Comparison of ENCODE assay signal across 28 mouse cellular contexts in the genomic region with DNA sequence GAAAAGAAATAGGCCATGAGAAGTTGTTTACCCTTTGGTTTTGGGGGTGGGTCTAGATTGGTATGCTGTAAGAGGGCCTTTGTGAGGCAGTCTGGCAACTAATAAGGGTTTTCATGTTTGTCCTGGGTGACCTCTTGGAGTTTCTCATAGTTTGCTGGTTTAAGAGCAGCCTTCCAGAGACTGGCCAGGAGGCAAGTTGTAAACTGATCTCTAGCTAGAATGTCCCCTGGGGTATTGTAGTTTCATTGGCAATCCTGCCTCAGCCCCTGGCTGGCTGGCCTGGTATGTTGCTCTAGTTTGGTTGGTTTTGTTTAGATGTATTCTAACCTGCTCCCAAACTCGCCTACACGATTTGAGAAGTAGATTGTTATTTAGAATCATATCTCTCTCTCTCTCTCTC.
DNase-seq lines count a peak whose midpoint lies in the region; ATAC-seq and TF ChIP-seq lines count a peak whose summit lies in the region.
"Had no signal": no experiment of that assay in that cellular context is flagged by ENCODE, and none has a peak within 500 bp of the region (broad histone marks: within the 10 kb centered on the region; RNA-seq: fewer than 3 reads in every experiment).

No protein-coding gene starts in this region.

- intact Hi-C loops in gastrocnemius, adult 2 months (cut with DNase I), result no loop called here

- DNase-seq in gastrocnemius, adult 2 months, result peak; percentile 17
- no peak for DNase-seq in gastrocnemius, adult 18-20 months (ENCODE audit: low spot score)
- DNase-seq in midbrain, embryonic 11.5 days (ENCODE audit: low spot score, missing footprints), result peak; percentile 31
- DNase-seq in midbrain, embryonic 14.5 days, result no peak
- DNase-seq in fibroblast of lung, adult 2 months (ENCODE audit: low read depth), result peak; percentile 89
- DNase-seq in liver, result no peak
- DNase-seq in layer of hippocampus, adult 2 months (ENCODE audit: low spot score in 2 of 2), result no peak
- DNase-seq: B cell, adult 2 months; cerebellum, adult 11 months; cerebellum, postnatal 14 days; embryo, embryonic 11 days; heart, postnatal 4 days; kidney, postnatal 4 days; lung, adult 18-20 months; lung, postnatal 10 days; spleen, adult 18-20 months had no signal

- no peak for TF ChIP-seq CTCF in gastrocnemius, adult 2 months (IDR thresholded peaks at IDR 0.05)
- TF ChIP-seq CTCF in layer of hippocampus, adult 2 months (conservative IDR thresholded peaks at IDR 0.05), result no peak

- H3K9me3 ChIP-seq in midbrain, embryonic 11.5 days (ENCODE audit: control insufficient read depth, low read length), result no peaks in the 10 kb centered on the region
- no peaks in the 10 kb centered on the region for H3K9me3 ChIP-seq in midbrain, embryonic 14.5 days (ENCODE audit: control insufficient read depth, low read length)
- H3K9me3 ChIP-seq: forebrain, embryonic 10.5 days; G1E; heart, embryonic 15.5 days; intestine, embryonic 15.5 days; liver, embryonic 12.5 days; midbrain, embryonic 10.5 days; neural tube, embryonic 15.5 days had no signal

- no peak overlapping the region for H3K27ac ChIP-seq in gastrocnemius, adult 2 months
- H3K27ac ChIP-seq in midbrain, embryonic 11.5 days (ENCODE audit: low read depth, low read length), result no peak overlapping the region
- H3K27ac ChIP-seq in midbrain, embryonic 14.5 days (replicated peaks; ENCODE audit: low read depth, low read length), result no peak overlapping the region
- H3K27ac ChIP-seq in layer of hippocampus, adult 2 months, result no peak overlapping the region
- H3K27ac ChIP-seq: forebrain, embryonic 10.5 days; heart, embryonic 15.5 days; intestine, embryonic 15.5 days; left cerebral cortex, adult 2 months; liver, embryonic 12.5 days; midbrain, embryonic 10.5 days; neural tube, embryonic 15.5 days had no signal

- no peaks in the 10 kb centered on the region for H3K36me3 ChIP-seq in midbrain, embryonic 11.5 days (ENCODE audit: control insufficient read depth, insufficient read depth, low read length)
- H3K36me3 ChIP-seq in midbrain, embryonic 14.5 days (ENCODE audit: control insufficient read depth, insufficient read depth, low read length), result no peaks in the 10 kb centered on the region
- H3K36me3 ChIP-seq: forebrain, embryonic 10.5 days; G1E; heart, embryonic 15.5 days; intestine, embryonic 15.5 days; liver, embryonic 12.5 days; midbrain, embryonic 10.5 days; neural tube, embryonic 15.5 days had no signal

- no peak overlapping the region for H3K4me3 ChIP-seq in gastrocnemius, adult 2 months
- H3K4me3 ChIP-seq in midbrain, embryonic 11.5 days (ENCODE audit: low read depth, low read length), result no peak overlapping the region
- no peak overlapping the region for H3K4me3 ChIP-seq in midbrain, embryonic 14.5 days (replicated peaks; ENCODE audit: low read depth, low read length)
- H3K4me3 ChIP-seq in layer of hippocampus, adult 2 months, result no peak overlapping the region
- H3K4me3 ChIP-seq: forebrain, embryonic 10.5 days; heart, embryonic 15.5 days; intestine, embryonic 15.5 days; left cerebral cortex, adult 2 months; liver, embryonic 12.5 days; midbrain, embryonic 10.5 days; neural tube, embryonic 15.5 days had no signal

- no peak overlapping the region for H3K9ac ChIP-seq in midbrain, embryonic 11.5 days (ENCODE audit: low read length)
- no peak overlapping the region for H3K9ac ChIP-seq in midbrain, embryonic 14.5 days (replicated peaks; ENCODE audit: low read length)
- H3K9ac ChIP-seq: heart, embryonic 15.5 days; intestine, embryonic 15.5 days; liver, embryonic 12.5 days; neural tube, embryonic 15.5 days had no signal

- H3K4me2 ChIP-seq in midbrain, embryonic 11.5 days, result no peak overlapping the region
- H3K4me2 ChIP-seq in midbrain, embryonic 14.5 days (ENCODE audit: low read length), result no peak overlapping the region
- H3K4me2 ChIP-seq: heart, embryonic 15.5 days; intestine, embryonic 15.5 days; liver, embryonic 12.5 days; neural tube, embryonic 15.5 days had no signal

- H3K27me3 ChIP-seq in midbrain, embryonic 11.5 days (ENCODE audit: control insufficient read depth, insufficient read depth, low read length), result no peaks in the 10 kb centered on the region
- H3K27me3 ChIP-seq in midbrain, embryonic 14.5 days (ENCODE audit: control insufficient read depth, insufficient read depth, low read length), result no peaks in the 10 kb centered on the region
- H3K27me3 ChIP-seq: CH12.LX; heart, embryonic 15.5 days; intestine, embryonic 15.5 days; liver, embryonic 12.5 days; neural tube, embryonic 15.5 days had no signal

- 89% methylated on average over 2 of the region's 2 CpGs for WGBS in midbrain, embryonic 11.5 days
- WGBS in midbrain, embryonic 14.5 days, result 93% methylated on average over 2 of the region's 2 CpGs

- ATAC-seq in midbrain, embryonic 11.5 days (ENCODE audit: low FRiP score), result no peak
- ATAC-seq in midbrain, embryonic 14.5 days (ENCODE audit: low FRiP score, low TSS enrichment), result no peak
- ATAC-seq: activated CD4-positive, CD25-positive, alpha-beta regulatory T cell, adult 4 months; forebrain, embryonic 16.5 days; hindbrain, embryonic 16.5 days; intestine, embryonic 15.5 days; liver, embryonic 12.5 days had no signal

- H3K4me1 ChIP-seq in midbrain, embryonic 11.5 days (ENCODE audit: control insufficient read depth, insufficient read depth, low read length), result no peaks in the 10 kb centered on the region
- H3K4me1 ChIP-seq in midbrain, embryonic 14.5 days (ENCODE audit: control insufficient read depth, insufficient read depth, low read length), result no peaks in the 10 kb centered on the region
- H3K4me1 ChIP-seq: intestine, embryonic 15.5 days had no signal

Comparison
In these comparisons a context has a peak if more than half of its experiments do, and no peak if none do; other contexts are left out.
1. DNase-seq: peak in gastrocnemius, adult 2 months (single experiment), midbrain, embryonic 11.5 days (single experiment) and fibroblast of lung, adult 2 months (single experiment); none in gastrocnemius, adult 18-20 months (single experiment), midbrain, embryonic 14.5 days (single experiment), liver (single experiment) and layer of hippocampus, adult 2 months (0 of 2).